Mouse (Mus musculus): ENCODE results near the gene Mfsd6l.

The Mfsd6l gene

DNA sequence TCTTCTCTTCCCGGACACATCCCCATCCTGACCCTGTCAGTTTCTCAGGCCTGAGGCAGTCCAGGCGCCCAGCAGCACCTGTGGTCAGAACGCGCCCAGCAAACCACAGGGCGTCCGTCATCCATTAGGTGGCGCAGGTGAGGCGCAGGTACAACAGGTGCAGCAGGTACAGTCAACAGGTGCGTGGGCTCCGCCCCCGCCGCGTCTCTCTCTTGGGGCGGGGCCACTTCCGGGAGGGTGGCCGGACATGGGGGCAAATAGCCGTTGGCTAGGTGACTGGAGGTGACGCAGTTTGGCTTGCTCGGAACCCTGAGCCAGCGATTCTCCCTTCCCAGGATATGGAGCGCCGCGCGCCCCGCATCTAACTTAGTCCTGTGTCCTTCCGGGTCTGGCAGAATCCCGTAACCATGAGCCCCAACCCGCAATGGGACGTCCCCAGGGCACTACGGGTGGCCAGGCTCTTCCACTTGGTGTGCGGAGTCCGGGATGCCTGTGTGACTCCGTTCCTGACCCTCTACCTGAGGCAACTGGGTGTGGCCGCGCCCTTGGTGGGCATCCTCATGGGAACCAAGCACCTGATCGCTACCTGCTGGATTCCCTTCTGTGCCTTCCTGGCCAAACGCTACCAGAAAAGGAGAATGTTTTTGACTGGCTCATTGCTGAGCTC is at the start of gene Mfsd6l:
TSS of gene Mfsd6l (plus strand) at position 269 of the 667 bp plus-strand sequence.
- peak; percentile 39 for DNase-seq

DNA sequence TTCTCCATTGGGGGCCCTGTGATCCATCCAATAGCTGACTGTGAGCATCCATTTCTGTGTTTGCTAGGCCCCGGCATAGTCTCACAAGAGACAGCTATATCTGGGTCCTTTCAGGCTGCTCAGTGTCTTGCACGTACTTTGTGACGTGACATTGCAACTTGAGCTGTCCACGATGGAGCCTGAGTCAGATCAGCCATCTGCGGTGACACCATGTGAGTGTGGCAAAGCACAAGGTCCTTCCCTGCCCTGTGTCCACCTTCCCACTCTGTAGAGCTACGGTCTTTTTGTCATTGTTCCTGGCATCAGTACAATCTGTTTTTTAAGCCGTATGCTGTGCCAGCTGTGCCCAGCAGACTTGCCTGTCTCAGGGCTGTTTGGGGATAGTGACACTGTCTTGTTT is 48.7 kb upstream of the Mfsd6l start:
- no peak for DNase-seq

DNA sequence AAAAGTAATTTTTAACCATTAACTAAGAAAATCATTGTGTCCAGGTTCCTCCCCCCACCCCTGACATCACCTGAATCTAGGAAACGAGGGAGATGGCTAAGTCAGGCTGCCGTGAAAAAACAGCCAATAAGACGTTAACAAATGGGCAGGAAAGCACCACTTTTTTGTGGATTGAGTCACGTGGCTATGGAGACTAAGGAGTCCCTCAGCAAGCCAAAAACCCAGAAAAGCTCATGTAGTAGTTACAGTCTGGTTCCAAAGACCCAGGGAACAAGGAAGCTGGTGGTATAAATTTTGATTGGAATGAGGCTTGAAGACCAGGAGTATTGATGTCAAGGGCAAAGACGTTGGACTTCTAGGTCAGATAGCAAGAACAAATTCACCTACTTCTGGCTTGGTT is 47.4 kb upstream of the Mfsd6l start:
- no peak for DNase-seq

- no peak for DNase-seq
These were observed 46.8 kb upstream of the Mfsd6l start for GRCm38 (mm10) chr11:68509194-68509593.

DNA sequence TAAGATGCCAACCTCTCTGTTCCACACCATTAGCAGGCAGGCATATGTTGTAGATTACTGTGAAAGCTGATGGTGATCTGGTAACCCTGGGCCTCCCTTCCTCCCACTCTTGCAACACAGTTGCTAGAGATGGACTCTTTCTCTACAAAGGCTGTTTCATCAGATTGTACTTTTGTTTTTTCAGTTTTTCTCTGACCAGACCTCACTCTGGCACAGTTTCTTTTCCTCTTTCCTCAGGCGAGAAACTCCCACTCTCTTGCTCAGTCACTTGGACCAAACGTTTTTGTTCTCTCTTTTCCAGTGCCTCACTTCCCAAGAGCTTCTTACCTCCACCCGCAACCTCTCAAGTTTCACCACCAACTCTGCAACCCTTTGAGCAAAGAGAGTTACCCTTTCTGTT is 42.0 kb upstream of the Mfsd6l start:
- no peak for DNase-seq

GRCm38 (mm10) chr11:68519362-68519761 is 36.6 kb upstream of the Mfsd6l start:
- no peak for DNase-seq

GRCm38 (mm10) chr11:68519815-68520214 is 36.2 kb upstream of the Mfsd6l start:
- no peak for DNase-seq

GRCm38 (mm10) chr11:68520439-68520838 is 35.5 kb upstream of the Mfsd6l start:
- no peak for DNase-seq

DNA sequence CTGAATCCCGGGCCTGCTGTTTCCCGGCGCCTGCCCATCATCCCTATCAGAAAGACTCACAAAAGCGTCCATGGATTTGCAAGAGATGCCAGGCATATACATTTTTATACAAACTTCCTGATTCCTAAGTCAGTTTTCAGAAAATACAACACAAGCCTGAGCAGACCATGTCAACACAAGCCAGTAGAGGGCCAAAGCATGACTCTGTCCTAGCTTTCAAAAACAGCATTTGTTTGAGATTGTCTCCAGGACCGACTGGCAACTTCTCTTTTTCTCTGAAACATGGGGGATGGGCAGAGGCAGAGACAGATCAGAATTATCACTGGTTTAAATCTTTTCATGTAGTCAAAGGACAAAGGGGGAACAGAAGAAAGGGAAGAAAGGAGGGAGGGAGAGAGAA is 34.6 kb upstream of the Mfsd6l start:
- no peak for DNase-seq

DNA sequence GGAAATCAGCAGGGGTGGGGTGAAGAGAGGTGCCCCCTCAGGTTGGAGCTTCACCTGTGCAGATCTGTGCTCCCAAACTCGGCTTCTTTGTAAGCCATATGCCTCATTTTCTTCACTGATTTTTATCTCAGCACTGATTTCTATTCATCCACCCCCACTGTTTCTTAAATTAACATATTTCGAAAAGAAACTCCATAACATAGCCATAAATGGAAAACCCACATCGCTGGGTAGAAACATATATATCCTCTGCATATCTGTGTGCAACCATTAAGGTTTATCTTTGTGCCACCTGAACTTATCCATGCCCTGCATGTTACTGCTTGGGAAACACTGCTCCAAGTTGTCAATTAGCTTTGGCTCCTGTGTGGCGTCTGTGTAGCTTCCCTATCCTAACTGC is 29.5 kb upstream of the Mfsd6l start:
- DNase-seq, result no peak

DNA sequence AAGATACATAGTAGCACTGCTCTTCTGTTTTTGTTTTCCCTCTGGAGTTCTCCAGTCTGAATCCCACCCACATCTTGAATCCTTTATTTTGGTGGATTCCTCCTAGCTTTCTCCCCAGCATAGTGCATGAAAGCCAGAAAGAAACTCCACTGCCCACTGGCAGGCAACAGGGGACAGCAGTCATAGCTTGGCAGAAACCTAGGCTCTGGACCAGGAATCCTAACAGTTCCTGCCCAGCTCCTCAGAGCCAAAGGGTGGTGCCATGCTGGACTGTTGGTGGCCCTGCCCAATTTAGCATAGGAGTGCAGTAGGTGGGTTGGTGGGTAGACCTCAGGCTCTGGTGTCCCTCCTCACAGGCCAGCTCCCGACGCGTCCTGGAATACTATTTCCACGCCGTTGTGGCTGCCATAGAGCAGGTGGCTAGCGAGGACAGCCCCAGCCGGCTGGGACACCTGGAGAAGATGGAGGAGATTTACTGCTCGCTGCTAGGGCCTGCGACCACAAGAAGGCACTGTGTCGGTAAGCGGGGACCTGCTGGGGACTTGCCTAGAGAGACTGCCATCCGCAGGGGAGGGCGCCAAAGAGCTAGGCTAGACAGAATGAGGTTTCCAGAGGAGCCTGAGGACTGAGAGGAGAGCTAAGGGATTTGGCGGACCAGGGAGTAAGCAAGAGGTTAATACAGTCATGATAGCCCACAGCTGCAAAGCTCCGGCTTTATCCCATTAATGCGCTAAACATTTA is 24.8 kb upstream of the Mfsd6l start:
- peak; percentile 48 for DNase-seq

DNA sequence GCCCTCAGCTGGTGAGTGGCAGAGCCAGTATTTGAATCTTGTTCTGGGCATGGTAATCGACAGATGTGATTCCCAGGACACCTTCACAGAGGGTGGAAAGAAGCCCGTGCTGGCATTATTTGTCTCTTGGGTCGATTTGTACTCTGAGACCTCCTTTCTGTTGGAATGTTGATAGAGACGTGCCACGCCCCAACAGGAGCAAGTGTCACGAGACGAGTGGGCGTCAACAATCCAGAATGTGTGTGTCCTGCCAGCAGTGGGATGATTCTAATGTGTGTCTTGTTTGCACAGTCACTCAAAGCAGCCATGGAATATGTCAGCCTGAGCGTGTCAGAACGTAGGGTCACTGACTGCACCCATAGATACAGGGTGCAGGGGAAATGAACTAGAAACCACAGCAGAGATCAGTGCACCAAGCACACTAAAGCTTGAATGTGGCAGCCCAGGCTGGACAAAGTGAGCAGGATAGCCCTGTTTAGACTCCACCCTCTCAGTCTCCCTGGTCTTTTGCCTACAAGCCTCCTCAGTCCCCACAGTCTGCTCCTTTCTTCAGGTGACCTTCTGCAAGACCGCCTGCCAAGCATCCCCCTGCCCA is 23.9 kb upstream of the Mfsd6l start:
- DNase-seq, result no peak

DNA sequence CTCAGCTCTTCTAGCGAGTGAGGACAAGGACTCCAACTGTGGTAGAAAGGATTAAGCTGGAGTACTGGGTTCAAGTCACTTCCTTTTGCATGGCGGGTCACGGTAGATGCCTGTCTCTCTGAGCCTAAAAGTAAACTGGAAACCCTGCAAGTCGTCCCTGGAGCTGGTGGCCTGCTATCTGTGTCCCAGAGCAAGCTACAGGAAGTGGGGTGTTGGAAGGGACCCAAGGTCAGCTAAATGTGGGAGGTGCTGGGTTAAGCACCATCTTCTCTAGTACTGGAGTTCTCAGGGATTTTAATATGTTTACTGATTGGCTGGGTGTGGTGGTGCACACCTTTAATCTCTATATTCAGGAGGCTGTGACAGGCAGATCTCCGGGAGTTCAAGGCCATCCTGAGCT is 23.2 kb upstream of the Mfsd6l start:
- no peak for DNase-seq

GRCm38 (mm10) chr11:68533971-68534475 is 22.0 kb upstream of the Mfsd6l start:
- no peak for DNase-seq

DNA sequence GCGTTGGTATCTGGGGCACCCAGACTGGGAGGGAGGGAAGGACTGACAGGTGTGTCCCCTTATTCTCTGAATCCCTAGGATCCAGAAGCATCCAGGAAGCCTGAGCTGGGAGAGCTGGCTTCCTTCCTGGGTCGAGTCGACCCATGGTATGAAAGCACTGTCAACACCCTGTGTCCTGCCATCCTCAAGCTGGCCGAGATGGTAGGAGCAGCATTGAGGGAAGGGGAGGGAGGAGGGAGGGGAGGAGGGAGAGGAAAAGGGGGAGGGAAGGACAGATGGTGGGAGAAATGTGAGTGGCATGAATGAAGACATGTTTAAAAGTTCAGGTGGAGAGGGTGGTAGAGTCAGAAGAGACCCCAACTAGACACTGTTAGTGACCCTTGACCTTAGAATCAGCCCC is 20.0 kb upstream of the Mfsd6l start:
- no peak for DNase-seq

DNA sequence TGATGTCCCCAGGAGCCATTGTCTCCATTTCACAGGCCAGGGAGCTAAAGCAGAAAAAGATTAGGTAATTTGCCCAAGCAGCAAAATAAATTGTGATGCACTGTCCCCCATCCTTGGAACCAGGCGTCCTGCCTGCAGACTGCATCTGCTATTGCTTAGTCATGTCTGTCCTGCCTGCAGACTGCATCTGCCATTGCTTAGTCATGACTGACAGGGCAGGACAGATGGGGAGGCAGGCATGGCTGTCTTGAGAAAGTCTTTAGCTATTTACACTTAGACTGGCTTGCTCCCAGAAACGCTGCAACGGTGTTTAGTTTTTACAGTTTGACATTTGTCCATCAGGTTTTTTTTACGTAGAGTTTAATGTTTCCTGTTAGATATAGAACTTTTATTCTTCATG is 19.5 kb upstream of the Mfsd6l start:
- DNase-seq, result no peak

DNA sequence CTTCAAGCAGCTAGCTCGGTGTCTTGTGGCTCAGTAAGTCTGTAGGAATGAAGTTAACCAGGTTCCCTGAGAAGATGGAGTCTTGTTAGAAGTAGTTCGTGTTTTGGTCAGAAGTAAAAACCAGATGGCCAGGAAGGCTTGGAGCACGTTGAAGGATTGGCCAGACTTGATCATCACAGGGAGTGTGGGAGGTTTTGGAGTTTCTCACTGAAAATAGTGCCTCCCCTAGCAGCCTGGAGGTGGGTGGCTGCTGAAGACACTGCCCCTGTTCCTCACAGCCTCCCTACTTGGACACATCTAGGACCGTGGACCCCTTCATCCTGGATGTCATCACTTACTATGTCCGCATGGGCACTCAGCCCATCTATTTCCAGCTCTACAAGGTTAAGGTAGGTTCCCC is 16.4 kb upstream of the Mfsd6l start:
- no peak for DNase-seq

DNA sequence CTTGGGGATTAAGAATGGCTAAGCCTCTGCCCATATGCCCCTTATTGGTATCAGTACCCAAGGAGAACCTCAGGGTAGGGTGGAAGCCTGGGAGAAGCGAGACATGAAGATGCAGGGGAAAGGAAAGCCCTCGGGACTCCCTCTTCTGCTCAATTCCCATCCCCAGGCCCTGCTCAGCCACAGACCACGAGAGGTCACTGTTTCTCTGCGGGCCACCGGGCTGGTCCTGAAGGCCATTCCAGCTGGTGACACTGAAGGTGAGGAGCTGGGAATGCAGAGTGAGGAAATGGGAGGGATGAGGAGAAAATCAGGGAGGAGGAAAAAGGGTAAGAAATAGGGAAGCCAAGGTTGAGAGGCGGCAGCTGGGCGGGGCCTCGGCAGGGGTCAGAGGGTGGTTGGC is 11.4 kb upstream of the Mfsd6l start:
- no peak for DNase-seq

- no peak for DNase-seq
These were observed 10.8 kb upstream of the Mfsd6l start for GRCm38 (mm10) chr11:68545172-68545571.

DNA sequence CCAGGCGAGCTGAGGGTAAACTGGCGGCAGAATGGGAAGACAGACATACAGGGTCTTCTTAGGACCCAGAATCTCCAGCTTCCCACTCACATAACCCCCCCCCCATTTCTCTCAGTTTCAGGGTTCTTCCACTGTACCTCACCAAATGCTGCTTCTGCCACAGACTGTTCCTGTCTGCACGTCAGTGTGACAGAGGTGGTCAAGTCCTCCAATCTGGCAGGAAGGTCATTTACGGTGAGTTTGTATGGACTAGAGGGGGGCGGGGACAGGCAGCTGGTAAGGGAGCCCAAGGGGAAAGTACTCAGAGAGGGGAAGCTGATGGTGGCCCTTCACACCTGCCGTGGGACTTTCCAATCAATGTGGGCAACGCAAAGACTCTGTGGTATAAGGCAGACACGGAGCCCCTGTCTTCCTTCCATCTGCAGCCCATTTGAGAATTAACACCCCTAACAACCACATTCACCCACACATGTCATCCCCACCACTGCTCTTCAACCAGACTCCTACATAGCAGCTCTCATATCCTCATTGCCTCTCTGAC is 10.2 kb upstream of the Mfsd6l start:
- DNase-seq, result no peak

DNA sequence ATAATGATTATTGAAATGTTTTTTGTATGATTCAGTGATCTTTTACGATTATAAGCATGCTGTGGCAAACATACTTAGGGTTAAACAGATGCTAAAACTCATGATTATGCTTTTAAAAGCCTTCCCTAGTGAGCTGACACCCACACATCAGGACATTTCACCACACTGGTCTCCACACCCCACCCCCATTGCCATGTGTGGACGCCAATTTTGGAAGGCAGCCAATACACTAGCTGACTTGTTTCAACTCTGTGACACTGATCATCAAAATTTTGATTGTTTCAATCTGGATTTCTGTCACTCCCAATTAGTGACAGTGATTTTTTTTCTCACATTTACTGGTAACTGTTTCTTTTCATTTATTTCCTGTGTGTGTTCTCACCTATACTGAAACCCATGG is 8.5 kb upstream of the Mfsd6l start:
- DNase-seq, result no peak

DNA sequence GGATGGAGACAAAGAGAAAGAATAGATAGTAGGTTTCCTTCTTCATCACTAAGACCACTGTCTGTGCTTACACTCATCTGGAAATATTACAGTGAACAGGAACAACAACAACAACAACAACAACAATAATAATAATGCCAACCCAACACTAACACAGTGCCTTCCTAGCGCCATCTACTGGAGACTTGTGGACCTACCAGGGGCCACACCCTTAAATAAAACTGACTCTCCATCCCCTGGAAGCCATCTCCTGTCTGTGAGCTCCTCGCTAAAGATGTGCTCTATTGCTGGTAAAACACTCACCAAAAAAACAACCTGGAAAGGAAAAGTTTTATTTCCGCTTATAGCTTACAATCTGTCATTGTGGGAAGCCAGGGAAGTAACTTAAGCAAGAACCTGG is 6.4 kb upstream of the Mfsd6l start:
- no peak for DNase-seq

- DNase-seq, result no peak
These were observed 5.6 kb upstream of the Mfsd6l start for GRCm38 (mm10) chr11:68550358-68550757.

- DNase-seq, result no peak
These were observed 2.0 kb upstream of the Mfsd6l start for GRCm38 (mm10) chr11:68553981-68554471.
